Mouse (Mus musculus) cerebellum, adult 2 months (tissue): Measurements from ENCODE around the gene Pex11g.
A peak's percentile ranks its signal among the peaks of the same experiment; 100 is the strongest.

Experiments
- CTCF ChIP-seq: fragments of 200-500 bp; IDR thresholded peaks from 2 replicates; pipeline ENCODE4 v1.5.1; 2011; ENCODE audit warnings: low read depth, mild to moderate bottlenecking, control low read depth, low read length, moderate library complexity, borderline replicate concordance; ENCODE audit not compliant: insufficient read depth
- POLR2A ChIP-seq: fragments of 200-500 bp; IDR thresholded peaks from 2 replicates; pipeline ENCODE4 v1.6.1; 2011; ENCODE audit warnings: low read length, control low read depth, borderline replicate concordance; ENCODE audit not compliant: insufficient read depth

DNA sequence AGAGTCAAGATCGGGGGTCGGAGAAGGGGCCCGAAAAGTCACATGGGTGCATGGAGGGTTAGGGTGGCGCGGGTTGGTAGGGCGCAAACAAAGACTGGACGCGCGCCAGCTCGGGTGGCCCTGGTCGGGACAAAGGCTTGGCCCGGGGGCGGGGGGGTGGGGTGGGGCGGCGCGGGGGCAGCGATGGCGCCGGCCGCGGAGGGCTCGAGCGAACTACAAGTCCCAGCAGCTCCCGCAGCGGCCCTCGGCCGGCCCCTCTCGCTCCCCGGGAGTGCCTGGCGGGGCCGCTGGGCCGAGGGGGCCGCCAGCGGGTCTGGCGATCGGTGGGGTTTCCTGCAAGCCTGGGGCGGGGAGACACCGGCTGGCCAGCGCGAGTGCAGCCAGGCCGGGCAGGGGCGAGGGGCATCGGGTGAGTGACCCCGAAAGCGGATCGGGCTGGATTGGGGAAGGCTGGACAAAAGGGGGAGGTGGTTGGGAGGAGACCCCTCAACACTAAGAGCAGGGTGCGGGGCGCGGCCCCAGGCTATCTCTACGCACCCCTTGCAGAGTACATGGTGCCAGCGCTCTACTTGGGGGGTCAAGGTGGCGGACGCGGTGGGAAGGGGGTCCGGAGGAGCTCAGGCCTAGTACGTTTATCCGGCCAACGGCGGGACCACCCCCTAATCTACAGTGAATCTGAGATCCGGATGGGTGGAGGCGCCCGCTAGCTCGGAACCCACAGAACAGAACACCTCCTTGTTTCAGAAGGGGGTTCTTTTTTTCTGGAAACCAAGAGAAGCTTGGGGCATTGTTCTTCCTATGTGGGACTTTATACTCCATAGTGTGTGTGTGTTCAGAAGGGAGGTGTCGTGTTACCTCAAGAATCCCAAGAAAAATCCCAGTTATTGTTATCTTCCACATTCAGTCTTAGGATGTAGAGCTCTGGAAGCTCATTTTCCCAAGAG, 25.7 kb upstream of the Pex11g start, which contains the start of gene Zfp358:
- TF ChIP-seq CTCF (no peak), POLR2A (peak; percentile 55; the same call in 1 of the 2 replicates)
